Mouse (Mus musculus) left cerebral cortex, adult 11 months (tissue): ENCODE data around the gene Mtif2.

ENCODE experiments used
- DNase-seq: peaks from one replicate; pipeline ENCODE4 v3.0.0; 2022; ENCODE audit warnings: low spot score

The Mtif2 gene

GRCm38 (mm10) chr11:29560452-29560851, 34.2 kb downstream of the Mtif2 start:
- DNase-seq = no peak

DNA sequence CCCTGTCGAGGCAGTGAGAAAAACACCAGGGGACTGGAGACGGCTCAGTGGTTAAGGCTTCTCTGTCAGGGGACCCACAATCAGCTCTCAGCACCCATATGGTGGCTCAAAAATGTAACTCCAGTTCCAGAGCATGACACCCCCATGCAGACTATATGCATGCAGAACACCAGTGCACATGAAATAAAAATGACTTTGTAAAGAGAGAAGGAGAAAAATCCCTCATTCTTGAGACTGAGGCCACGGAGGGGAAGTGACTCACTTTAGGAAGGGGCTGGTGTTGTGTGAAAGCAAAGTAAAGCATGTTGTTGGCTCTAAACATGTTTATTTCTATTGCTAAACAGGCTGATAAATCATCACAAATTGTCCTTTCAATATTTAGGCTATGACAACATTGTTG, 34.8 kb downstream of the Mtif2 start:
- no peak for DNase-seq

DNA sequence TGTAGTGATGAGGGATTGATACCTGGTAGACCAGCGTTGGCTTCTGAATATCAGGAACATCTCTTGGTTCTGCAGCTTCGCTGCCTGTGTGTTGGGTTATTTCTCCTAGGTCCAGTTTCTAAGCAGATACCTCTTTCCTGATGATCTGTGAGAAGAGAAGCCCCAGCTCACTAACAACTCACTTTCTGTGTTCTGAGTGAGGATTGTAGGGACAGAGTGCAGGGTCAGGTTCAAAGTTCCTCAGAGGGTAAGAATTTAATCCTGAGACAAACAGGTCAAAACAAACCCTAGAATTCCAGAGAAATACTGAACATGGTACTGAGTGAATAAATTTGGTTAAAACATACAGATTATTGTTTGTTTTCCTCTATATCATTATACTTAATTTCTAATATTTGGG, 37.2 kb downstream of the Mtif2 start:
- no peak for DNase-seq

DNA sequence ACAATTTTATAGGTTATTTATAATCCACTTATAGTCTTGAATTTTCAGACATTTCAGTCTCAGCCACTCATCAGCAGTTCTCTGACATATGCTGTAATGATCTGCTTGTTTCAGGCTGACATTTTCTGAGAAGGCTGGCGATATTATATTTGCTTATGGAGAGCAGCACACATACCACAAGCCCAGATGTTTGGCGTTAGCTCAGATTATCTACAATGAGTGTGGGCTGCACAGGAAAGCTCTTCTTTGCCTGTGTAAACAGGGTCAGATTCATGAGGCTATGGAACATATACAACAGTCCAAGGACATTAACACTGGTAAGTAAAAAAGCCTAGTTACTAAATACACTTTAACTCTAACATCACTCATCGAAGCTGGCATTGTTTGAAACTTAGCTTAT, 45.3 kb downstream of the Mtif2 start:
- no peak for DNase-seq

- no peak for DNase-seq
These were observed 46.4 kb downstream of the Mtif2 start for GRCm38 (mm10) chr11:29572656-29573055.

- DNase-seq = no peak
These were observed 53.4 kb downstream of the Mtif2 start for GRCm38 (mm10) chr11:29579610-29580009.
